Mouse (Mus musculus): Measurements from ENCODE around the gene Atp12a.

Atp12a gene

DNA sequence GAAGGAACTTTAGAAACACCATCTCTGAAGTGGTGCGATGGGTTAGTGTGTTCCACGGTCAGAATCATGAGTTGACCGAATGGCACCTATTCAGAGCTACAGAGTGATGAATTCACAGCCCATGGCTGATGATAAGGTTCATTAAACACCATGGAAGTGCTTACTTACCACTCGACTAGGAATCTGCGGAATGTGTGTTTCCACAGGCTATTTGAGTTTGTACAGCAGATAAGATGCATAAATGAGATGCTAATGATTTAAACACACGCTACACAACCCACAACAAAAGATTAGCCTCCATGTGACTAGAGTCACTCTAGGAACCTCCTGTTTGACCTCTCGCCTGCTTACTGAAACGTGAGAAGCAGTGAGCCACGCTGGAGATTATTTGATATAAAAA is 14.5 kb downstream of the Atp12a start:
- no peak for DNase-seq (ENCODE audit: low read depth, low spot score)

DNA sequence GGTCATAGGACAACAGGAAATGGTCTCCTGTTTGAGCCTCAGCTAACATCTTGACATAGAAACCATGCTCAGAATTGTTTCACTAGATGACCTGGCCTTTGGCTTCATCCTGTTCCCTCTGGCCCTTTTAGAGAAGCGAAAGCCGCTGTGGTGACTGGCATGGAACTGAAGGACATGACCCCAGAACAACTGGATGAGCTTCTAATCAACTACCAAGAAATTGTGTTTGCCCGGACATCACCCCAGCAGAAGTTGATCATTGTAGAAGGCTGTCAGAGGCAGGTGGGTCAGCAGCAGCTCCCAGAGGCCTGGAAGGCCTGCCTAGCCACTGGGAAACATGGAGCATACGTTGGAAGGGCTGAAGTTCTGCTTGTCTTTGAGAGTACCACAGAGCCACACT is 17.5 kb downstream of the Atp12a start:
- no peak for DNase-seq (ENCODE audit: low read depth, low spot score)

DNA sequence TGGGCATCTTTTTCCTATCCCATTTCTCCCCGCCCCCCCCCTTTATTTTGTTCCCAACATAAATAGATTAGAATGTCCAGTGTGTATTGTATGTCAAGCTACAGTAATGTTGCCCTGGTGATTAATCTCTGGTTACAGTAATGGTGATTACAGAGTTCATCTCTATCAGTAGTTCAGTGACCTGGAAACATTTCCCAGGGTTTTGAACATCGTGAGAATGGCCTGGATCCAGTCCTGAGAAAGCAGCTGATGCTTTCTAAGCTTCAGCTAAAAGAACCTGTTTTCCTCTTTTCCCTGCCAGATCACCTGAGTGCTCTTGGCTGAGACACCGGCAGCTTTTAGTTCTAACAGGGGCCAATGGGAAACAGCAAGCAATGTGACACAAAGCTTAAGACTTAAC is 25.4 kb downstream of the Atp12a start:
- no peak for DNase-seq (ENCODE audit: low read depth, low spot score)

DNA sequence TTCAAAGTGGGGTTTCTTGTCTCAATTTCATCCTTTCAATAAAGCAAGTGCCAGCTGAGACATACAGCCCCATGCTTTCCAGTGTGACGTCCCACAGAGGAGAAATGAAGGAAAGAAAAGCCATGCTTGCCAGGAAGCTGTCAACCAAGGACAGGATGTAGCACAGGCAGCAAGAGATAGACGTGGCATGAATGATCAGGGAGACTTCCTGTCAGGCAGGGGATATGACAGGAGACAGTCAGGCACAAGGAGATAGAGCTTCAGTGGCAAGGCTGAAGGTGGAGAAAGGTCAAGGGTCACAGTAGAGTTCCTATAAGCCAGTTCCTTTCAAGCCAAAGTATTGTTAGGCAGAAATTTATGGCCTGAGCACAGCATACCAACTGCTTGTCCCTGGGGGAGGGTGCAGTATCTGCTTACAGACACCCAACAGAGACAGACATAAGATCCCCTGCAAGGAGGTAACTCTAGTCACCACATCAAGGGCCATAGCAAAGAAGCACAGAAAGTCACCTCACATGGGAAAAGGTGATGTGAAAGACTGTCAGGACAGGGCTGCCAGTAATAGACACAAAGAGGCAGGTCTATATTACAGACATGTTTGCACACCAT is 28.9 kb downstream of the Atp12a start:
- DNase-seq (ENCODE audit: low read depth, low spot score): no peak

DNA sequence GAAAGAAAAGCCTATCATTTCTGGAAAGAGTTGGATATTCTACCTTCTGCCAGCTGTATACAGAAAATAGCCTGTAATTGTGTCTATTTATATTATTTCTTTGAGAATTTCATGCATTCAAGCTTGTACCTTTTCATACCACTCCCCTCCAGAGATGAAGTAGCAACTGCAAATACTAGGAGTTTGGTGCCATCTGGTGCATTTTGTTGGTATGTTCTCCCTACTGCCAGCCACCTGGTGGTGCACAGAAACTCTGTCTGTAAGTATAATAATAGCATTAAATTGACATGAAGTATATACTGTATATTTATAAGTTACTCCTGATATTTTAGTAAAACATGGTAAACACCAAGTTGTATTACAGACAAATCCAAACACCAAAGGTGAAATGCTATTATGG is 33.1 kb downstream of the Atp12a start:
- peak; percentile 33 for DNase-seq (ENCODE audit: low read depth, low spot score)

DNA sequence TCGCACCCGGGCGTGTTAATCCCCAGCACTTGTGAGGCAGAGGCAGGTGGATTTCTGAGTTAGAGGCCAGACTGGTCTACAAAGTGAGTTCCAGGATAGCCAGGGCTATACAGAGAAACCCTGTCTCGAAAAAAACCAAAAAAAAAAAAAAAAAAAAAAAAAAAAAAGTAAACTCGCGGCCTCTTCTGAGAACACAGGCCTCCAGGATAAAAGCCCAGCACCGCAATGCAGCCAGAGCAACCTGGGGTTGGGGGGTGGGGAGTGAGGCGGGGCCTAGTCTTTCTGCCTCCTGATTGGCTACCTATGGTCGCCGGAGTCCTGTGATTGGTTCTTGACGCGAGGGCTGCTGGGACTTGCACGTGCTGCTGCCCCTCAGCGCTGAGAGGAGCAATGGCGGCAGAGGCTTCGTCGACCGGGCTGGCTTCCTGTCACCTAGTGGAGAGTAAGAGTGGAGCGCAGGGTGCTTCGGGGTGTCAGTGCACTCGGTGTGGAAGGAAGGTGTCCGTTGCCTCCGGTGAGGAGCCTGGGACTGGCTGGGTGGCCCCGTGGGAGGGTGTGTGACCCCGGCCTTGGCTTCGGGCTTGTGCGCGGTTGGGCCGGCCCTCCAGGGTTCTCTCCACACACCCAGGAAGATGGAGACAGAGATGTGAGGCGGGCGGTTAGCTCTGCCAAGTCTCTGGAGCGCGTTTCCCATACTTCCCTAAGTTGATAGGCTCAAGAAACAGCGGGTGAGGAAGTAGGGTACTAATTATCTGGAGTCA is 37.6 kb downstream of the Atp12a start, which contains the start of gene Rnf17:
TSS of gene Rnf17 (plus strand) at position 271 of the 761 bp plus-strand sequence.
- DNase-seq (ENCODE audit: low read depth, low spot score): peak; percentile 95

DNA sequence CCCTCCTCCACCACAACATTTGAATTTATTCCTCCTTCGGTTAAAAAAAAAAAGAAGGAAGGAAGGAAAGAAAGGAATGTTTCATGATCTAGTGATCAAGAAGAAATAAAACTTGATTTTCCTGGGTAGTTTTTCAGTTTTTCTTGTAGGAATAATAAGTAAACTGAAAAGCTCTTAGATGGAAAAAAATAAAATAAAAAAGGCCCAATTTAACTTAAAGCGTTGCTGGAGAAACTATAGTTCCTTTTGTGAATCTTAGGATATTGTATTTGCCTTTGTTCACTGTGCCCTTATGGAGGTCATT is 38.2 kb downstream of the Atp12a start:
- no peak for DNase-seq (ENCODE audit: low read depth, low spot score)

Measured in R1 (cell line).